Mouse (Mus musculus): ENCODE data around the gene Pitpnm1.
"Not testable (repeated sequence)": the region's sequence is repeated elsewhere in the genome, so short reads cannot be mapped to it uniquely, and the experiment has no call there.

The Pitpnm1 gene

GRCm38 (mm10) chr19:4120496-4120895, 20.7 kb downstream of the Pitpnm1 start:
- DNase-seq, result peak; percentile 53

DNA sequence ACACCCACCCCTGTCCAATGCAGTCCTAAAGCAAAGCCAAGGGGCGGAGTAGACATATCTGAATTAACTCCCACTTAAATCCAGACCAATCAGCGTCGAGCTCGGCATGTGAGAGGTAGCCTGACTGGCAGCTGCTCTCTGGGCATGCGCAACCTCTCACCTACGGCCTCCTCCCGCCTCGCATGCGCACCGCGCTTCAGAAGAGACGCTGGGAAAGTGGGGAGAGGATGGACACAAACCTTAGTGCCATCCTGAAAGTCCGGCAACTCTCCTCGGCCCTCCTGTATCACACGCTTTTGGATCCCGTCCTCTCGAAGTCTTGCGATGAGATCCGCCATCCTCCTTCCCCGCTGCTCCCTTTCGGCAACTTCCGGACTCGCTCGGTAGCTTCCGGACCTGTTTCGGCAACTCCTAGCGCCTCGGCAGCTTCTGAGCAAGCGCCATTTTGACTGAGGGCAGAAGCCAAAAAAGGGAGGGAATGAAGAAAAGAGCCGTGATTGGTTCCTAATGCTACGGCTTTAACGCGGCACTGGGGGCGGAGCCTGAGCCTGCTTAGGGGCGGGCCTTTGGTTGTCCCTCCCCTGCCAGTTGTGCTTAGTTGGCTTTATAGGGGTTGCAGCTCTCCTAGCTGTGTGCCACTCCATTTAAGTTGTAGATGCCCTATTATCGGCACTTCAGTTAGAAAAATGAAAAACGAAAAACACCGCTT, 21.5 kb downstream of the Pitpnm1 start:
- DNase-seq, result peak; percentile 98

DNA sequence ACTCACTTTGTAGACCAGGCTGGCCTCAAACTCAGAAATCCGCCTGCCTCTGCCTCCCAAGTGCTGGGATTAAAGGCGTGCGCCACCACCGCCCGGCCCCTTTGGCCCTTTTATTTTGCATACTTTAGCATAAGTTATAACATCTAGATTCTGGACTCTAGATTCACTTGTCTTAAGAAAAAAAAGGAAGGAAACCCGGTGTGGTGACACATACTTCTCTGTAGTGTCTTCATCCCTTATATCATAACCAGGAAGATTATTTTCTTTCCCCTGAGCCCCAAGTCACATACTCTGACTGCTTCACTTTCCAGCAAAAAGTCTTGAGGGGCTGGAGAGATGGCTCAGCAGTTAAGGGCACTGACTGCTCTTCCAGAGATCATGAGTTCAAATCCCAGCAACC, 22.1 kb downstream of the Pitpnm1 start:
- DNase-seq, result peak; percentile 47

GRCm38 (mm10) chr19:4122411-4123370, 22.9 kb downstream of the Pitpnm1 start:
- no peak for DNase-seq

DNA sequence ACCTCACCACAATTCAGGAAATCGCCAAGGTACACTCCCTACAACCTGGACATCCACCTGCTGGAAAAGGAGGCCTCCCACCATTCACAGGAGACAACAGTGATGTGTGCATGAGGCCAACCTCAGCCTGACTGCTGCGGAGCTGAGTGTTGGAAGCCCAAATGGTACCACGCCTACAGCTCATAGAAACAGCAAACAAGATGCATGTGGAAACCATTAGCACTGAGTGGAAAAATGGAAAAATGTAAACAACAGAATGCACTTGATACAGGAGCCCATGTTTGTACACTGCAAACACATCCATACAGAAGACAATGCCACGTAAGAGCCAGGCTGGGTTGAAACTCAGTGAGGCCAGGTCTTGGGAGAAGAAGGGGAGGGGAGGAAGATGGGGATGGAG, 24.6 kb downstream of the Pitpnm1 start:
- peak; percentile 45 for DNase-seq

DNA sequence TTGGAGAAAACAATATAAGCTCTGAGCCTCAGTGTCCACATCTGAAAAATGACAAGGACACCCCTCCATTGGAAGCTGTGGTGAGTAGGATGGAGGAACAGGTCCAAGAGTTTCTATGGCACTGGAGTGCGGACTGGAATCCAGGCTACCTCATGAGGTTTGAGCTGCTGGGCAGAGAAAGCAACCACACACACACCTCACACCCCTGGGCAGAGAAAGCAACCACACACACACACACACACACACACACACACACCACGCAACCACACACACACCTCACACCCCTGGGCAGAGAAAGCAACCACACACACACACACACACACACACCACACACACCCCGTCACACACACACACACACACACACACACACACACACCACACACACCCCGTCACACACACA, 25.5 kb downstream of the Pitpnm1 start:
- DNase-seq, result peak; percentile 64

DNA sequence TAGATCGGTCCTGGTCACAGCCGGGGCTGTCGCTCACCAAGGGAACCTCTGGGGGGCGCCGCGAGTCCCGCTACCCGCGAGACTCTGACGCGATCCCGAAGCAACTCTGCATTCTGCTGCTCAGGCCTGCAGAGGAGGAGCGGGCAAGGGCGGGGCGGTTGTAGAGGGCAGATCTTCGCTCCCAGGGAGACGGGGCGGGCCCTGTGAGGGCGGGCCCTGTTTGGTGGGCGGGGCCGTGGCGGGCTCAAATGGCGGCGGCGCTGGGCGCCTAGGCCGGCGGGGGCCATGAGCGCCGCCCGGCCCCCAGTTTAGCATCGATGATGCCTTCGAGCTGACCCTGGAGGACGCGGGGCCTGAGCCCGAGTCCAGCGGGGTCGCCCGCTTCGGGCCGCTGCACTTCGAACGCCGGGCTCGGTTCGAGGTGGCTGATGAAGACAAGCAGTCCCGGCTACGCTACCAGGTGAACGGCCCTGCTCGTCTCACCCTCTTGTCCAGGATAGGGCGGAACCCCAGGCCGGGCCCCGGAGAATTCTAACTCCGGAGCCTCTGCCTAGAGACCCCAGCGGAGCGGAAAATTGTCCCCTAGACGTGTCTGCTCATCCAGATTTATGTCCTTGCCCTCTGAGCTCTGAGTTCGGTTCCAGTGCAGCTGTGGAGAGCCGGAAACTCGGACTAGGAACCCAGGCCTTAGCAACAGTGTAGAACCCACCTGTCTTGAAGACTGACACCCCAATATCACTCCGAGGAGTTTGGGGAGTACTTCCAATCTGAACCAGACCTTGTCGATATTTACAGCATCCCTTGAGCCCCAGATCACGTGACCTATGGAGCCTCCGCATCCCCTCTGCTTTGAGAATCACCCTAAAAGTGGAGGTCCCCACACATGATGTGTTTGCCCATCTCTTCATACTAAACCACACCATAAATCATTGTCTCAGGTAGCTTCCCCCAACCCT, 26.2 kb downstream of the Pitpnm1 start, which contains the start of gene Aip:
TSS of gene Aip (minus strand) at position 118 of the 956 bp plus-strand sequence.
- DNase-seq, result peak; percentile 99

GRCm38 (mm10) chr19:4126759-4127495, 27.1 kb downstream of the Pitpnm1 start:
- peak; percentile 62 for DNase-seq

DNA sequence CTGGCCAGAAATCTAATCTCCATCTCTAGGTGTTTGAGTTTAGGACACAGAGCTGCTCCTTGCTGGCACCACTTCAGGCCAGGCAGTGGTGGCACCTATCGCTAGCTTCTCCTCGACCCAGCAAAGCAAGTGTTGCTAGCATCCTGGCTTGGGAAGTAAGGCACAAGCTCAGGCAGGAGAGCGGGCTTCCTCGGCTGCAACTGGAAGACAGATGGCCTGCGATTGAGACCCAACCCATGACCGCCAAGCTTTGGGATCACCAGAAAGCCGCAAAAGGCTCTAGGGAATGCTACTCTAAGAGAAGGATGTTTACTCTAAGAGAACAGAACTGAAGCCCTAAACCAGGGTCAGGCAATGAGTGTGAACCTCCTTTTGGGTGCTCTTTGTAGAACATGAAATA, 29.7 kb downstream of the Pitpnm1 start:
- DNase-seq, result no peak

DNA sequence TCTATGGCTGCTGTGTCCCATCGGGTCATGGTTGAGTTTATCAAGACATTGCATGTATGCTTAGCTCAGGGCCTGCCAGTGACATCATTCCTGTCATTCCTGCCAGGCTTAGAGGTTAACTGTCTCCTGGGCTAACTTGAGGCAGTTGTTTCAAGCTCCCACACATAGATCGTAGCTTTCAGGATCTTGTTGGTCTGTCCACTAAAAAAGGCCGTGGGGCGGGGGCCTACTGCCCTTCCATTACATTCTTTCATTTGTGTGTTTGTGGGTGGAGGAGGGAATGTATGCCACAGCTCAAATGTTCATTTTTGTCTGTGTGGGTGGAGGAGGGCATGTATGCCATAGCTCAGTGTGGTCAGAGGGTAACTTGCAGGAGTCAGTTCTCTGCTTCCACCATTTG, 30.3 kb downstream of the Pitpnm1 start:
- DNase-seq, result no peak

DNA sequence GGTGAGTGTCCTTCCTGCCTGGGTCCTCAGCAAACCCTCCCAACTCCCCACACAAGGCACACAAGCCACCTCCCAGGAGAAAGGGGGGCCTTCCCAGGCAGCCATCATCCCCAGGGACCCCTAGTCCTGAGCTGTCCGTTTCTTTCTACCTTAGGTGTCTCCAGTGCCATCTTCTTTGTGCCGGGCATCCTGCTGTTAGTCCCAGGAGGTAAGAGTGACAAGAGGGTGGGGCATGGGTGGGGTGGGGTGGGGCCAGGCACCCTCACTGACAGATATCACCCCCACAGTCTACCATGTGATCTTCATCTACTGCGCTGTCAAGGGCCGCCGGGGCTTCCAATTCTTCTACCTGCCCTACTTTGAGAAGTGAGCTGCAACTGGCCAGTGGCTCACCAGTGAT, 31.3 kb downstream of the Pitpnm1 start:
- DNase-seq, result no peak

GRCm38 (mm10) chr19:4131768-4132167, 32.0 kb downstream of the Pitpnm1 start:
- DNase-seq, result no peak

- DNase-seq, result no peak
These were observed 34.6 kb downstream of the Pitpnm1 start for GRCm38 (mm10) chr19:4134354-4134753.

DNA sequence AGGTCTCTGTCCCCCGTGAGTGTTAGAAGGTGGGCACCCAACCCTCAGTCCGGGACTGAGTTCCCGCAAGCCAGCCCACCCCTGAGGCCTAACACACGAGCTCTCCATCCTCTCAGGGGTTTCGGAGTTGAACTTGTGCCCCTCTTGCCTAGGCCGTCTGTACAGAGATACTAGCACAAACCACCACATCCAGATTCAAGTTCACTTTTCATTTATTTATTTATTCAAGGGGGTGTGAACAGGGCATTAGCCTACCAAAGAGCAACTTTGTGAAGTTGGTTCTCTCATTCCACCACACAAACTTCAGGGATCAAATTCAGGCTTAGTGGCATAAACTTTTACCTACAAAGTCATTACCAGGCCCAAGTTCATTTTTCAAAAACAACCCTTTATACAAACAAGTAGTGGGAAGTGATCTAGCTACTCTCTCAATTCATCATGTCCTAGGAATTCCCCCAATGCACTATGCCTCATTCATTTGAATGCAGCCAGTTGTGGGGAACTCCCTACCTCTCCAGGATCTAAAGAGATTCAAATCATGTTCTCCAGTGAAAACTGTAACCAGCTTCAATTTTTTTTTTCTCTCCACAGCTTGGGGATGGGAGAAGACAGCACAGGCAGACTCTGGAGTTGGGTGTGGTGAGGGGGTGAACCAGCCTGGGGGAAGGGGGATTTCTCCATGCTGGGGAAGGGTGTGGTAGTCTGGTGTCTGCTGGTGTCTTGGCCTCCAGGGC, 35.6 kb downstream of the Pitpnm1 start:
- not testable (repeated sequence) for DNase-seq

DNA sequence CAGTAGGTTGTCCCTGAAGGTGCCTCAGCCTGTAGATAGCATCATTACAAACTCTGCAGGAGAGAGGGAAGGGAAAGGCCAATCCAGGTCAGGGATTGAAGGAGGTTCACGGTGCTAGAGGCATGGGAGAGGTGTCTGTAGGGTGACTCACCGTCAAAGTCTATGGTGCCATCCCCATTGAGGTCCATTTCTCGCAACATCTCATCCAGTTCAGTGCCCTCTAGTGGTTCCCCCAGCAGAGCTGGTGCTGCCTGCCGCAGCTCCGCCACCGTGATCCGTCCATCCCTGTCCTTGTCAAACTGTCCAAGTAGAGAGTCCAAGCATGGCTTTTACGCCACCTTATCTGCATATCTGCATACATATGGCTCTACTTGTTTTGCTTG, 36.2 kb downstream of the Pitpnm1 start:
- peak; percentile 26 for DNase-seq

- DNase-seq, result no peak
These were observed 36.7 kb downstream of the Pitpnm1 start for GRCm38 (mm10) chr19:4136463-4136862.

DNA sequence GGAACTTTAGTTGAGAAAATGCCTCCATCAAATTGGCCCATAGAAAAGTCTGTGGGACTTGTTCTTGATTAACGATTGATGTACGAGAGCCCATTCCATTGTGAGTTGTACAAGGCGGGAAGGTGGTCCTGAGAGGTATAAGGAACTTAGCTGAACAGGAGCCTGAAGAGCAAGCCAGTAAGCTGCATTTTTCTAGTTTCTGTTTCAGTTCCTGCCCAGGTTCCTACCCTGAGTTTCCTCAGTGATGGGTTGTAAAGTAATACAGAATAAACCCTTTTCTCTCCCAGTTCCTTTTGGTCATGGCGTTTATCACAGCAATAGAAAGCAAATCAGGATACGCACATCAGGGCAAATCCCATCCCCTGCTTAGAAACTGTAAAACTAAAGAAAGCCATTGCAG, 38.1 kb downstream of the Pitpnm1 start:
- no peak for DNase-seq

GRCm38 (mm10) chr19:4139446-4139845, 39.6 kb downstream of the Pitpnm1 start, which contains the start of gene Gpr152:
Gpr152 (plus strand) TSS chr19:4139787.
- DNase-seq, result no peak

DNA sequence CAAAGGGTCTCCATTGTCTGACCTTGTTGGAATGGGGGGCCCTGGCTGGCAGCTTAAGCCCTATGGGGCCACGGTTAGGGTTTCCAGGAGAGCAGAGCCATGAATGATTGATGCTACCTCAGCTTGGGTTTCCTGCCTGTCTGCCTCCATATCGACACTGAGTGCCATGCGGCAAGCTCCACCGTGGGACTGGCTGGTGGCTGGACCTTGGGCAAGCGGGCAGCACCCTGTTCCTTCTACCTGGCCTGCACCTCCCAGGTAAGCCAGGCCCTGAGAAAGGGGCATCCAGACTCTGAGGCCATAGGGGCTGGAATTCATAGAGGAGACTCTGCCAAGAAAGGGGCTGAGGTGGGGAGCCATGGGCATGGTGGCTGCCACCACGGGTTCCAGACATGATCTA, 40.3 kb downstream of the Pitpnm1 start:
- DNase-seq, result no peak

DNA sequence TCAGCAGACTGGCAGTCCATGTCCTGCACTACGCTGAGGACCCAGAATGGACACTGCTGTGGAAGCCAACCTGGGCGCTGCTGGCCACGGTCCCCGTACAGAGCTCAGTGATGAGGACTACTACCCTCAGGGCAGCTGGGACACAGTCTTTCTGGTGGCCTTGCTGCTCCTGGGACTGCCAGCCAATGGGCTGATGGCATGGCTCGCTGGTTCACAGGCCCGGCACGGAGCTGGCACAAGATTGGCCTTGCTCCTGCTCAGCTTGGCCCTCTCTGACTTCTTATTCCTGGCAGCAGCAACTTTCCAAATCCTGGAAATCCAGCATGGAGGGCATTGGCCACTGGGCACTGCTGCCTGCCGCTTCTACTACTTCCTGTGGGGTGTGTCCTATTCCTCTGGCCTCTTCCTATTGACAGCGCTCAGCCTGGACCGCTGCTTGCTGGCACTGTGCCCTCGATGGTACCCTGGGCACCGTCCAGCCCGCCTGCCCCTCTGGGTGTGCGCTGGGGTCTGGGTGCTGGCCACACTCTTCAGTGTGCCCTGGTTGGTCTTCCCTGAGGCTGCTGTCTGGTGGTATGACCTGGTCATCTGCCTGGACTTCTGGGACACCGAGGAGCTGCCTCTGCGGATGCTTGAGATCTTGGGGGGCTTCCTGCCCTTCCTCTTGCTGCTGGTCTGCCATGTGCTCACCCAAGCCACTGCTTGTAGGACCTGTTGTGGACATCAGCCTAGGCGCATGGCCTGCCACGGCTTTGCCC, 42.8 kb downstream of the Pitpnm1 start:
- peak; percentile 45 for DNase-seq

All from cerebellum, adult 11-12 months (tissue).